14 mouse cellular contexts compared by ENCODE assay signal in genomic region chr11:49536631-49537030, GRCm38 (mm10). TPM values are rescaled to one million over a fixed set of nuclear protein-coding genes. Genes with fewer than 3 reads are reported as not detected.
DNase-seq lines count a peak whose midpoint lies in the region; ATAC-seq and TF ChIP-seq lines count a peak whose summit lies in the region.
"Not testable (repeated sequence)": the region's sequence is repeated elsewhere in the genome, so short reads cannot be mapped to it uniquely, and the experiment has no call there.
"Had no signal": no experiment of that assay in that cellular context is flagged by ENCODE, and none has a peak within 500 bp of the region (broad histone marks: within the 10 kb centered on the region; RNA-seq: fewer than 3 reads in every experiment).

No protein-coding gene starts in this region.

- H3K4me2 ChIP-seq in embryonic facial prominence, embryonic 15.5 days (replicated peaks); heart, postnatal 0 days (ENCODE audit: low read depth, low read length); kidney, embryonic 16.5 days (replicated peaks; ENCODE audit: low read depth, low read length); midbrain, embryonic 15.5 days: not testable (repeated sequence)

- not testable (repeated sequence) for H3K27me3 ChIP-seq in embryonic facial prominence, embryonic 15.5 days; heart, postnatal 0 days (ENCODE audit: control insufficient read depth, insufficient read depth, low read length); kidney, embryonic 16.5 days (ENCODE audit: insufficient read depth, low read length); midbrain, embryonic 15.5 days (replicated peaks)

- peak; percentile 16 for DNase-seq in 416B (ENCODE audit: low read depth)
- DNase-seq in adrenal gland, postnatal 10 days, result peak; percentile 2
- not testable (repeated sequence) for DNase-seq in heart, postnatal 0 days (ENCODE audit: low spot score)
- peak; percentile 28 for DNase-seq in left cerebral cortex, adult 11 months (ENCODE audit: low spot score)
- DNase-seq in right cerebral cortex, postnatal 14 days, result peak; percentile 11

- H3K4me3 ChIP-seq in embryonic facial prominence, embryonic 15.5 days (replicated peaks); heart, postnatal 0 days (ENCODE audit: low read depth, low read length); kidney, embryonic 16.5 days (ENCODE audit: low read length); midbrain, embryonic 15.5 days: not testable (repeated sequence)

- not testable (repeated sequence) for TF ChIP-seq EP300 in heart, postnatal 0 days (IDR thresholded peaks at IDR 0.05; ENCODE audit: low read depth)

- H3K36me3 ChIP-seq in embryonic facial prominence, embryonic 15.5 days; heart, postnatal 0 days (replicated peaks; ENCODE audit: control insufficient read depth, insufficient read depth, low read length); kidney, embryonic 16.5 days (ENCODE audit: insufficient read depth, low read length); midbrain, embryonic 15.5 days (replicated peaks): not testable (repeated sequence)

- WGBS in embryonic facial prominence, embryonic 15.5 days, result 87% methylated on average over 2 of the region's 2 CpGs
- WGBS in heart, postnatal 0 days, result 78% methylated on average over 2 of the region's 2 CpGs
- 91% methylated on average over 2 of the region's 2 CpGs for WGBS in kidney, embryonic 16.5 days
- WGBS in midbrain, embryonic 15.5 days, result 88% methylated on average over 2 of the region's 2 CpGs

- not testable (repeated sequence) for H3K27ac ChIP-seq in embryonic facial prominence, embryonic 15.5 days (replicated peaks); heart, postnatal 0 days (ENCODE audit: low read depth); kidney, embryonic 16.5 days (ENCODE audit: low read length); midbrain, embryonic 15.5 days

- not testable (repeated sequence) for H3K9ac ChIP-seq in embryonic facial prominence, embryonic 15.5 days; heart, postnatal 0 days (replicated peaks; ENCODE audit: low read depth, low read length); kidney, embryonic 16.5 days (replicated peaks; ENCODE audit: low read length); midbrain, embryonic 15.5 days

- H3K4me1 ChIP-seq in embryonic facial prominence, embryonic 15.5 days; heart, postnatal 0 days (ENCODE audit: control insufficient read depth, insufficient read depth); kidney, embryonic 16.5 days (ENCODE audit: insufficient read depth, low read length); midbrain, embryonic 15.5 days: not testable (repeated sequence)

- not testable (repeated sequence) for H3K9me3 ChIP-seq in embryonic facial prominence, embryonic 15.5 days (replicated peaks); heart, postnatal 0 days (replicated peaks; ENCODE audit: control insufficient read depth, low read length); kidney, embryonic 16.5 days (ENCODE audit: low read length); midbrain, embryonic 15.5 days

- TF ChIP-seq CTCF in heart, postnatal 0 days (IDR thresholded peaks at IDR 0.05; ENCODE audit: low read depth), result peak; percentile 44

- ATAC-seq in embryonic facial prominence, embryonic 15.5 days (ENCODE audit: insufficient number of reproducible peaks, low FRiP score, low TSS enrichment, low read depth), result peak; percentile 47; the same call in 1 of the 2 replicates
- 0 out of 2 replicates have a peak, but pooled peaks have one; percentile 39 for ATAC-seq in heart, postnatal 0 days (ENCODE audit: insufficient read depth, low read depth)
- 0 out of 2 replicates have a peak, but pooled peaks have one; percentile 51 for ATAC-seq in kidney, embryonic 16.5 days (ENCODE audit: low FRiP score, low TSS enrichment)
- ATAC-seq in midbrain, embryonic 15.5 days (replicated peaks), result peak; percentile 83

RNA-seq across cellular contexts. Expression of gene Olfr1381, which starts 6.6 kb away (rescaled TPM):
- not detected for total RNA-seq in adrenal gland, postnatal 10 days (2021)
- polyA plus RNA-seq in embryonic facial prominence, embryonic 15.5 days (2015; fragmentation: Nextera tagmentation; extraction: Ambion mirVana), result not detected in 2 replicates
- total RNA-seq in heart, postnatal 0 days (2014; rRNA removed; ENCODE audit: low replicate concordance), result not detected in 2 replicates
- polyA plus RNA-seq in heart, postnatal 0 days (2015; fragmentation: Nextera tagmentation; extraction: Ambion mirVana), result not detected in 2 replicates
- not detected in 2 replicates for polyA plus RNA-seq in kidney, embryonic 16.5 days (2015; fragmentation: Nextera tagmentation; extraction: Ambion mirVana)
- not detected in 2 replicates for polyA plus RNA-seq in midbrain, embryonic 15.5 days (2015; fragmentation: Nextera tagmentation; extraction: Ambion mirVana)
- total RNA-seq: adrenal gland, postnatal 25 days; gastrocnemius, adult 18-20 months; hematopoietic stem cell, adult 5-6 weeks; left cerebral cortex, adult 8-10 months had no signal
- polyA plus RNA-seq: liver, embryonic 11.5 days; midbrain, embryonic 10.5 days had no signal

RNA-seq across cellular contexts. Expression of gene Olfr1382, which starts 8.6 kb away (rescaled TPM):
- not detected for total RNA-seq in adrenal gland, postnatal 10 days (2021)
- not detected in 2 replicates for polyA plus RNA-seq in embryonic facial prominence, embryonic 15.5 days (2015; fragmentation: Nextera tagmentation; extraction: Ambion mirVana)
- total RNA-seq in heart, postnatal 0 days (2014; rRNA removed; ENCODE audit: low replicate concordance), result not detected in 2 replicates
- not detected in 2 replicates for polyA plus RNA-seq in heart, postnatal 0 days (2015; fragmentation: Nextera tagmentation; extraction: Ambion mirVana)
- not detected in 2 replicates for polyA plus RNA-seq in kidney, embryonic 16.5 days (2015; fragmentation: Nextera tagmentation; extraction: Ambion mirVana)
- not detected in 2 replicates for polyA plus RNA-seq in midbrain, embryonic 15.5 days (2015; fragmentation: Nextera tagmentation; extraction: Ambion mirVana)
- total RNA-seq: adrenal gland, postnatal 25 days; gastrocnemius, adult 18-20 months; hematopoietic stem cell, adult 5-6 weeks; left cerebral cortex, adult 8-10 months had no signal
- polyA plus RNA-seq: liver, embryonic 11.5 days; midbrain, embryonic 10.5 days had no signal

RNA-seq across cellular contexts. Expression of gene Olfr1383, which starts 17.2 kb away (rescaled TPM):
- total RNA-seq in adrenal gland, postnatal 10 days (2021), result not detected
- polyA plus RNA-seq in embryonic facial prominence, embryonic 15.5 days (2015; fragmentation: Nextera tagmentation; extraction: Ambion mirVana), result 0.12 TPM in 1 of 2 replicates, not detected in the other
- not detected in 2 replicates for total RNA-seq in heart, postnatal 0 days (2014; rRNA removed; ENCODE audit: low replicate concordance)
- not detected in 2 replicates for polyA plus RNA-seq in heart, postnatal 0 days (2015; fragmentation: Nextera tagmentation; extraction: Ambion mirVana)
- polyA plus RNA-seq in kidney, embryonic 16.5 days (2015; fragmentation: Nextera tagmentation; extraction: Ambion mirVana), result not detected in 2 replicates
- polyA plus RNA-seq in midbrain, embryonic 15.5 days (2015; fragmentation: Nextera tagmentation; extraction: Ambion mirVana), result not detected in 2 replicates
- total RNA-seq: adrenal gland, postnatal 25 days; hematopoietic stem cell, adult 5-6 weeks; left cerebral cortex, adult 8-10 months had no signal
- polyA plus RNA-seq: liver, embryonic 11.5 days; midbrain, embryonic 10.5 days had no signal

RNA-seq across cellular contexts. Expression of gene Olfr1380, which starts 20.0 kb away (rescaled TPM):
- not detected for total RNA-seq in adrenal gland, postnatal 10 days (2021)
- polyA plus RNA-seq in embryonic facial prominence, embryonic 15.5 days (2015; fragmentation: Nextera tagmentation; extraction: Ambion mirVana), result 0.11 TPM in 1 of 2 replicates, not detected in the other
- not detected in 2 replicates for total RNA-seq in heart, postnatal 0 days (2014; rRNA removed; ENCODE audit: low replicate concordance)
- not detected in 2 replicates for polyA plus RNA-seq in heart, postnatal 0 days (2015; fragmentation: Nextera tagmentation; extraction: Ambion mirVana)
- polyA plus RNA-seq in kidney, embryonic 16.5 days (2015; fragmentation: Nextera tagmentation; extraction: Ambion mirVana), result not detected in 2 replicates
- polyA plus RNA-seq in midbrain, embryonic 15.5 days (2015; fragmentation: Nextera tagmentation; extraction: Ambion mirVana), result not detected in 2 replicates
- total RNA-seq: adrenal gland, postnatal 25 days; gastrocnemius, adult 18-20 months; hematopoietic stem cell, adult 5-6 weeks; left cerebral cortex, adult 8-10 months had no signal
- polyA plus RNA-seq: liver, embryonic 11.5 days; midbrain, embryonic 10.5 days had no signal

RNA-seq across cellular contexts. Expression of gene Olfr1384, which starts 30.1 kb away (rescaled TPM):
- not detected for total RNA-seq in adrenal gland, postnatal 10 days (2021)
- not detected in 2 replicates for polyA plus RNA-seq in embryonic facial prominence, embryonic 15.5 days (2015; fragmentation: Nextera tagmentation; extraction: Ambion mirVana)
- not detected in 2 replicates for total RNA-seq in heart, postnatal 0 days (2014; rRNA removed; ENCODE audit: low replicate concordance)
- not detected in 2 replicates for polyA plus RNA-seq in heart, postnatal 0 days (2015; fragmentation: Nextera tagmentation; extraction: Ambion mirVana)
- not detected in 2 replicates for polyA plus RNA-seq in kidney, embryonic 16.5 days (2015; fragmentation: Nextera tagmentation; extraction: Ambion mirVana)
- not detected in 2 replicates for polyA plus RNA-seq in midbrain, embryonic 15.5 days (2015; fragmentation: Nextera tagmentation; extraction: Ambion mirVana)
- total RNA-seq: adrenal gland, postnatal 25 days; gastrocnemius, adult 18-20 months; hematopoietic stem cell, adult 5-6 weeks; left cerebral cortex, adult 8-10 months had no signal
- polyA plus RNA-seq: liver, embryonic 11.5 days; midbrain, embryonic 10.5 days had no signal
